Mouse (Mus musculus) lung, embryonic 15.5 days (tissue): ENCODE measurements around the gene Irf2bpl. TPM values are rescaled to one million over a fixed set of nuclear protein-coding genes. Genes with fewer than 3 reads are reported as not detected.
A peak's percentile ranks its signal among the peaks of the same experiment; 100 is the strongest.

Source experiments
- ATAC-seq: fragments of 200-750 bp; cut with Nextera tagmentation; 2 replicates; pipeline ENCODE4 v1.8.0; 2017; ENCODE audit warnings: moderate number of reproducible peaks, borderline replicate concordance; ENCODE audit not compliant: low FRiP score, low TSS enrichment; ENCODE audit errors: extremely low read depth
- H3K27ac ChIP-seq: fragments of 300-500 bp; sonication (generic); 2 replicates; pipeline ENCODE4 v1.5.1; 2015; ENCODE audit warnings: moderate library complexity, mild to moderate bottlenecking, inconsistent platforms
- H3K27me3 ChIP-seq: fragments of 300-500 bp; sonication (generic); 2 replicates; pipeline ENCODE4 v1.6.1; 2015; ENCODE audit warnings: inconsistent platforms
- H3K36me3 ChIP-seq: fragments of 300-500 bp; sonication (generic); 2 replicates; pipeline ENCODE4 v1.6.1; 2015; ENCODE audit warnings: inconsistent platforms
- H3K4me1 ChIP-seq: fragments of 300-500 bp; sonication (generic); 2 replicates; pipeline ENCODE4 v1.6.1; 2015; ENCODE audit warnings: inconsistent platforms
- H3K4me2 ChIP-seq: fragments of 300-500 bp; sonication (generic); 2 replicates; pipeline ENCODE4 v1.6.1; 2015; ENCODE audit warnings: inconsistent platforms, mild to moderate bottlenecking, moderate library complexity
- H3K4me3 ChIP-seq: fragments of 300-500 bp; sonication (generic); 2 replicates; pipeline ENCODE4 v1.5.1; 2015; ENCODE audit warnings: mild to moderate bottlenecking, inconsistent platforms
- H3K9ac ChIP-seq: fragments of 300-500 bp; sonication (generic); 2 replicates; pipeline ENCODE4 v1.6.1; 2015; ENCODE audit warnings: inconsistent platforms
- H3K9me3 ChIP-seq: fragments of 300-500 bp; sonication (generic); 2 replicates; pipeline ENCODE4 v1.6.1; 2016; ENCODE audit warnings: inconsistent platforms
- WGBS: fragments of 180-500 bp; shearing (Covaris S2); methylation state at CpG from one replicate; pipeline ENCODE4 v1.1.7; 2015; 5-methylcytosine and 5-hydroxymethylcytosine counted together
- polyA plus RNA-seq: library from polyadenylated mRNA; unstranded; fragments of >200 nt; fragmentation: Nextera tagmentation; extraction: Ambion mirVana; gene quantifications from 2 replicates; pipeline ENCODE4 v1.2.1, GENCODE M21; 2015

Gene Irf2bpl
- polyA plus RNA-seq, 1 experiment from 2014 or later, result 49.4 TPM

GRCm38 (mm10) chr12:86880090-86880723 lies 4.4 kb downstream of the Irf2bpl start:
- no peak for ATAC-seq
- H3K27ac ChIP-seq, result no peak overlapping the region
- no peak overlapping the region for H3K9ac ChIP-seq
- 0 out of 2 replicates have a peak, but pooled peaks cover 3% of the 10 kb centered on the region for H3K36me3 ChIP-seq
- H3K4me3 ChIP-seq, result no peak overlapping the region; the same call in 1 of the 2 replicates
- H3K4me1 ChIP-seq, result peaks cover 21% of the 10 kb centered on the region
- peak overlapping the region; percentile 92; the same call in 1 of the 2 replicates for H3K4me2 ChIP-seq
- WGBS, result 46% methylated on average over 3 of the region's 3 CpGs
- no peaks in the 10 kb centered on the region for H3K9me3 ChIP-seq
- no peaks in the 10 kb centered on the region for H3K27me3 ChIP-seq

- Histone ChIP-seq H3K4me3 (no peak overlapping the region), H3K36me3 (0 out of 2 replicates have a peak, but pooled peaks cover 3% of the 10 kb centered on the region), H3K9me3 (no peaks in the 10 kb centered on the region), H3K27ac (no peak overlapping the region), H3K27me3 (no peaks in the 10 kb centered on the region), H3K4me1 (peaks cover 20% of the 10 kb centered on the region), H3K4me2 (no peak overlapping the region), H3K9ac (no peak overlapping the region)
- no peak for ATAC-seq
- WGBS, result 50% methylated on average over 6 of the region's 6 CpGs
Observed at GRCm38 (mm10) chr12:86879446-86880085, 5.0 kb downstream of the Irf2bpl start.

- H3K27me3 ChIP-seq, result no peaks in the 10 kb centered on the region
- no peak overlapping the region for H3K27ac ChIP-seq
- 0 out of 2 replicates have a peak, but pooled peaks cover 3% of the 10 kb centered on the region for H3K36me3 ChIP-seq
- peaks cover 20% of the 10 kb centered on the region for H3K4me1 ChIP-seq
- ATAC-seq, result no peak
- 62% methylated on average over 16 of the region's 16 CpGs for WGBS
- H3K9me3 ChIP-seq, result no peaks in the 10 kb centered on the region
- no peak overlapping the region for H3K9ac ChIP-seq
- no peak overlapping the region for H3K4me3 ChIP-seq
- H3K4me2 ChIP-seq, result no peak overlapping the region
Observed at GRCm38 (mm10) chr12:86878426-86879353, 5.9 kb downstream of the Irf2bpl start.

- no peaks in the 10 kb centered on the region for H3K27me3 ChIP-seq
- no peaks in the 10 kb centered on the region for H3K9me3 ChIP-seq
- no peak overlapping the region for H3K4me2 ChIP-seq
- peaks cover 29% of the 10 kb centered on the region for H3K4me1 ChIP-seq
- no peak overlapping the region for H3K27ac ChIP-seq
- H3K4me3 ChIP-seq, result no peak overlapping the region
- 88% methylated on average over 4 of the region's 4 CpGs for WGBS
- no peak for ATAC-seq
- 0 out of 2 replicates have a peak, but pooled peaks cover 3% of the 10 kb centered on the region for H3K36me3 ChIP-seq
- H3K9ac ChIP-seq, result no peak overlapping the region
Observed at GRCm38 (mm10) chr12:86876981-86877380, 7.6 kb downstream of the Irf2bpl start.

GRCm38 (mm10) chr12:86876116-86876515 lies 8.5 kb downstream of the Irf2bpl start:
- 0 out of 2 replicates have a peak, but pooled peaks cover 3% of the 10 kb centered on the region for H3K36me3 ChIP-seq
- no peak overlapping the region for H3K4me2 ChIP-seq
- no peak overlapping the region for H3K4me3 ChIP-seq
- no peak overlapping the region for H3K27ac ChIP-seq
- ATAC-seq, result no peak
- no peaks in the 10 kb centered on the region for H3K9me3 ChIP-seq
- H3K9ac ChIP-seq, result no peak overlapping the region
- 84% methylated on average over 5 of the region's 5 CpGs for WGBS
- H3K27me3 ChIP-seq, result no peaks in the 10 kb centered on the region
- peaks cover 34% of the 10 kb centered on the region for H3K4me1 ChIP-seq

GRCm38 (mm10) chr12:86872335-86873040 lies 12.1 kb downstream of the Irf2bpl start:
- H3K4me2 ChIP-seq, result no peak overlapping the region
- WGBS, result 49% methylated on average over 9 of the region's 9 CpGs
- H3K27me3 ChIP-seq, result no peaks in the 10 kb centered on the region
- H3K4me3 ChIP-seq, result no peak overlapping the region
- H3K36me3 ChIP-seq, result no peaks in the 10 kb centered on the region
- peaks cover 20% of the 10 kb centered on the region for H3K4me1 ChIP-seq
- ATAC-seq, result peak; percentile 71
- H3K9me3 ChIP-seq, result no peaks in the 10 kb centered on the region
- H3K27ac ChIP-seq, result peak overlapping the region; percentile 78
- no peak overlapping the region for H3K9ac ChIP-seq

- H3K9ac ChIP-seq, result no peak overlapping the region
- peak overlapping the region; percentile 78 for H3K27ac ChIP-seq
- no peaks in the 10 kb centered on the region for H3K36me3 ChIP-seq
- no peak overlapping the region for H3K4me2 ChIP-seq
- H3K4me3 ChIP-seq, result no peak overlapping the region
- peak; percentile 25 for ATAC-seq
- H3K9me3 ChIP-seq, result no peaks in the 10 kb centered on the region
- H3K4me1 ChIP-seq, result peaks cover 25% of the 10 kb centered on the region
- no peaks in the 10 kb centered on the region for H3K27me3 ChIP-seq
- 85% methylated on average over 4 of the region's 4 CpGs for WGBS
Observed at GRCm38 (mm10) chr12:86871666-86872334, 12.8 kb downstream of the Irf2bpl start.

GRCm38 (mm10) chr12:86870996-86871395 lies 13.6 kb downstream of the Irf2bpl start:
- Histone ChIP-seq H3K4me1 (peaks cover 25% of the 10 kb centered on the region), H3K9ac (no peak overlapping the region), H3K4me2 (no peak overlapping the region), H3K27ac (no peak overlapping the region), H3K4me3 (no peak overlapping the region), H3K27me3 (no peaks in the 10 kb centered on the region), H3K9me3 (no peaks in the 10 kb centered on the region), H3K36me3 (no peaks in the 10 kb centered on the region)
- no peak for ATAC-seq
- WGBS, result 93% methylated on average over 3 of the region's 3 CpGs

GRCm38 (mm10) chr12:86869761-86870160 lies 14.8 kb downstream of the Irf2bpl start:
- H3K4me2 ChIP-seq, result no peak overlapping the region
- H3K27ac ChIP-seq, result no peak overlapping the region
- H3K4me1 ChIP-seq, result peaks cover 25% of the 10 kb centered on the region
- no peak for ATAC-seq
- H3K9me3 ChIP-seq, result no peaks in the 10 kb centered on the region
- no peak overlapping the region for H3K4me3 ChIP-seq
- H3K27me3 ChIP-seq, result no peaks in the 10 kb centered on the region
- WGBS, result 81% methylated on average over 6 of the region's 6 CpGs
- no peak overlapping the region for H3K9ac ChIP-seq
- H3K36me3 ChIP-seq, result no peaks in the 10 kb centered on the region

- Histone ChIP-seq H3K27ac (peak overlapping the region; percentile 86), H3K9me3 (no peaks in the 10 kb centered on the region), H3K9ac (peak overlapping the region; percentile 27; the same call in 1 of the 2 replicates), H3K27me3 (no peaks in the 10 kb centered on the region), H3K4me3 (no peak overlapping the region), H3K36me3 (no peaks in the 10 kb centered on the region), H3K4me2 (peak overlapping the region; percentile 31; the same call in 1 of the 2 replicates), H3K4me1 (peaks cover 22% of the 10 kb centered on the region)
- ATAC-seq, result peak; percentile 73
- 23% methylated on average over 14 of the region's 14 CpGs for WGBS
Observed at GRCm38 (mm10) chr12:86867271-86868223, 17.1 kb downstream of the Irf2bpl start.
